Mouse (Mus musculus) megakaryocyte-erythroid progenitor cell, adult 5-6 weeks (primary cell): ENCODE results near the gene Ncoa5. TPM values are rescaled to one million over a fixed set of nuclear protein-coding genes. Genes with fewer than 3 reads are reported as not detected.

Experiments
- ATAC-seq: replicated peaks from 2 replicates; pipeline ENCODE4 v1.8.0; 2016; ENCODE audit warnings: mild to moderate bottlenecking, inconsistent platforms; ENCODE audit not compliant: severe bottlenecking, poor library complexity, low FRiP score, low TSS enrichment
- total RNA-seq, 2 experiments: library from RNA; stranded (forward) in 1 of 2; stranded (reverse) in 1 of 2; fragments of 200-1000, 215-1000 nt in 1 of 2; fragments of >200 nt in 1 of 2; fragmentation: Nextera tagmentation in 1 of 2; gene quantifications; 2 replicates each; pipeline ENCODE4 v1.2.3; 2014 to 2017

The Ncoa5 gene
- total RNA-seq, 2 experiments from 2014 or later, result 38.4 to 41.2 TPM

- peak; percentile 53; the same call in 1 of the 2 replicates for ATAC-seq
Measured at GRCm38 (mm10) chr2:165051566-165051965, 16.9 kb upstream of the Ncoa5 start.

- ATAC-seq, result peak; percentile 26; the same call in 1 of the 2 replicates
Measured at GRCm38 (mm10) chr2:165050826-165051548, 16.3 kb upstream of the Ncoa5 start.

DNA sequence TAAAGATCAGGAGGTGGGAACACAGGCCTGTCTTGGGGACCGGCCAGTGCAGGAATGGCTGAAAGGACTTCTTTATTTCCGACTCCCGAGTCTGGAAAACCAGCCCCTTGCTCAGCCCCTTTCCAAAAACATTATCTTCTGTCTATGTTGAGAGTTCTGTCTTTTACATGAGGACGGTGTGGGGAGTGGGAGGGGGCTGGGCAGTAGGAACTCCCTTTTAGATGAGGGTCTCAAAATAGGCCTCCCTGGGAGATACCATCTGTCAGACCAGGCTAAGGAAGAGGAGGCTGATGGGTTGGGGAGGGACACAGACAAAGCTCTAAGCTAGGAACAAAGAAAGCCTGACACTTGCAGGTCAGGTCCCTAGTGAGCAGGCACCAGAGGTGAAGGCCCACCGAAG, 14.4 kb upstream of the Ncoa5 start:
- ATAC-seq, result no peak

GRCm38 (mm10) chr2:165043729-165044128, 9.1 kb upstream of the Ncoa5 start:
- no peak for ATAC-seq

- no peak for ATAC-seq
Measured at GRCm38 (mm10) chr2:165043090-165043636, 8.5 kb upstream of the Ncoa5 start.

- no peak for ATAC-seq
Measured at GRCm38 (mm10) chr2:165042126-165042525, 7.5 kb upstream of the Ncoa5 start.

- no peak for ATAC-seq
Measured at GRCm38 (mm10) chr2:165037415-165037814, 2.7 kb upstream of the Ncoa5 start.

- ATAC-seq, result no peak
Measured at GRCm38 (mm10) chr2:165035058-165035431, 378 bp upstream of the Ncoa5 start.

DNA sequence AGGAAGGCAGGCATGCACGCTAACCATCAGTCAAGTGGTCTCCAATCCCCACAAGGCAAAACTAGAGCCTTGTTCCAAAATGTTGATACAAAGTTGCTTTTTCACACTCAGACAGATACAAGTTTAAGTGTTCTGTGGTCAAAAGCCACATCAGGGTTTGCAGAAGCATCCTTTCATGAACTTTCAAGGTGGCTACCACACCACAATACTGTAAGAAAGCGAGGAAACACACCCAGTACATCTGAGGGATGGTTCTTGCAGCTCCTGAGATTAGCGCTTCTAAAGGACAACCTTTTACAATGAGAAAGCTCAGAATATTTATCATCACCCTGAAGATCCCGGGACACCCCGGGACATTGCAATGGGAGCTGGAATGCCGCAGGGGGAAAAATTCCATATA, 1.4 kb downstream of the Ncoa5 start:
- ATAC-seq, result no peak

DNA sequence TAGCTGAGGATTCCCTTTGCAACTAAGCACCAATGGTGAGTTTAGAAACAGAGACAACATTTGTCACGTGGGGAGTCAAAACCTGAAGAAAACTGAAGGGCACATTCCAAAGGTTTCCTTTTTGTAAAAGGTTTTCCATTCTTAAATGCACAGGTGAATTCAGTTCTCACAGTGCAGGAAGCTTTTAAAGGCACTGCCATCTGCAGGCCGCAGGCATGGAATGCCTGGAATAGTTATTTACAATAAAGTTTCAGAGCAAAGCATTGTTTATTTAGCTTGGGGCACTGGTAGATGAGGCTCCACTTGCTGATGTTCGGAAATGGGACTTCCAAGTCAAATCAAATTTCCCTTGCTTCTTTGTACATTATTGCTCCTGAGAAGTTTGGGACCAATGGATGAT, 2.1 kb downstream of the Ncoa5 start:
- ATAC-seq, result no peak

GRCm38 (mm10) chr2:165027163-165027562, 7.5 kb downstream of the Ncoa5 start:
- ATAC-seq, result no peak

DNA sequence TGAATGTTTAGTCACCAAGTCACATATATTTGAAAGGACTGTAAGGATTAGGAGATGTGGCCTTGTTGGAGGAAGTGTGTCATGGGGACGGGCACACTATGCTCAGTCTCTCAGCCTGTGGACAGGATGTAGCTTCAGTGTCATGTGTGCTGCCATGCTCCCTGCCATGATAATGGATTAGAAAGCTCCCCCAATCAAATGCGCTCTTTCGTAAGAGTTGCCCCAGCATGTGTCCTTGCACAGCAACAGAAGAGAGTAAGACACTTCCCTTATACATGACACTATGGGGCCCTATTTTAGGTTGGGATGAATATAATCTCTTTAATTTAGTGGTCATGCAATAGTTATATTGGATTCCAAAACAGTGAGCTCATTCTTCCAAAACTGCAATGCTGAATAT, 14.2 kb downstream of the Ncoa5 start:
- ATAC-seq, result no peak

GRCm38 (mm10) chr2:165014935-165015334, 19.7 kb downstream of the Ncoa5 start:
- ATAC-seq, result no peak

GRCm38 (mm10) chr2:165010351-165010750, 24.3 kb downstream of the Ncoa5 start:
- ATAC-seq, result no peak

DNA sequence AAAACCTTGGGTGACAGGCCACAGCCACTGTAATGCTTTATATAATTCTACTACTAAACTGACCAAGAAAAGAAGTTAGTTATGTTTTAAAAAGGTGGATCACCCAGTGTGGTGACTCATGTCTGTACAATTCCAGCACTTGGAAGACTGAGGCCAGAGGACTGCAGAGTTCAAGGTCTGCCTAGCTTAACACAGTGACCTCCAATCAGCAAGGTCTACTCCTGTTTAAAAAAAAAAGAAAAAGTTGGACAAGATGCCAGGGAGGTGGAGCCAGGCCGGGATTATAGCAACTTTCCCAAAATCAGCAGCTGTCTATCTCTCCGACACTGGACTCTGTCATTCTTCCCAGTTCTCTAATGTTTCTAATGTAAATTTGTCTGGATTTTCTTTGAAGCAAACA, 25.1 kb downstream of the Ncoa5 start:
- no peak for ATAC-seq

GRCm38 (mm10) chr2:165009161-165009560, 25.5 kb downstream of the Ncoa5 start:
- ATAC-seq, result no peak

- no peak for ATAC-seq
Measured at GRCm38 (mm10) chr2:165007986-165008385, 26.7 kb downstream of the Ncoa5 start.

DNA sequence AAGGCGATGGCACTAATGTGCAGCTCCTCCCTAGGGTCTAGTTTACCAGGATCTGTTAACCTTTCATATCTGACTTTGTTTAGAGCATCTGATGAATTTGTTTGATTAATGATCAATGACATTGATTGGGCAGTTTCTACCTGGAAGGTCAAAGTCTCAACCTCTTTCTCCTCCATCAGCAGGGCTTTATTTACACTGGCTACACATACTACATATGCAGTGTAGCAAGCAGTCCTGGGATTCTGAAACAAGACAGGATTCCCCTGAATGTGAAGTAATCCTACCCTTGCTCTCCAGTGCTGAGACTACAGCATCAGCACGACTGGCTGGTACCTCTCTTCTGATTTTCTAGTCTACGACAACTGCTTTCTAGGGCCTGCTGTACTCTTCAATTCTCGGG, 27.9 kb downstream of the Ncoa5 start:
- ATAC-seq, result no peak

- no peak for ATAC-seq
Measured at GRCm38 (mm10) chr2:165004237-165004636, 30.4 kb downstream of the Ncoa5 start.

DNA sequence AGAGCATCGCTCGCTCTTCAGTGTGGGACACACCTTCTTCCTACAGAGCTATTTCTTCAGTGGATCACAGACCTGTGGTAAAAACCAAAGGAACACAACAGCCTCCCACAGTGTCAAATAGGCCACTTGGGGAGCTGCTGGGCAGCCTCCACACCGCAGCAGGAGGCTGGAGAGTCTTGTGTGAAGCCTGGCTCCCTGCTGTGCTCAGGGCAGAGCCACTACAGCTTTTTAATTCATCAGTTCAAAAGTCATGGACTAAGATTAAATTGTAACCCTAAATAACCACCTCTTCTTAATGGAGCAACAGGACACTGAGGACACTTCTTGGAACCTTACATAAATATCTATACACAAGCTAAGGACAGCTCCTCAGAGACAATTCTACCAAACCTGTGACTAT, 31.6 kb downstream of the Ncoa5 start:
- no peak for ATAC-seq

DNA sequence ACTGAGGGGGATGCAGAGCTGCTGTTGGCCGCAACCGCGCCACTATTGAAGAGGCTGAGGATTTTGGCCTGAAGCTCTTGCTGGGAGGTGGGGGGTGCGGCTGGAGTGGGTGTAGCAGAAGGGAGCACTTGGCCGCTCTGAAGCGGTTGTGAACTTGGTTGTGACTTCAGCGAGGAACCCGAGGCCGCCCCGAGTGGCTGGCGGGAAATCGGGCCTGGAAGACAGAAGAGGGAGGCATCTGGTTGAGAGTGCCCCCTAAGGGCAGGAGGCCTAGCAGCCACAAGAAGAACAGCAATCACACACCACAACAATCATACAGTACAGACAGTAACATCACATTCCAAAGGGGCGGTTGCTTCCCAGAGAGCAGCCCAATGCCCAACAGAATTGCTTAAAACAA, 32.7 kb downstream of the Ncoa5 start:
- no peak for ATAC-seq
